12 mouse cellular contexts compared by ENCODE assay signal in genomic region chr17:47472435-47473350, GRCm38 (mm10). TPM values are rescaled to one million over a fixed set of nuclear protein-coding genes. Genes with fewer than 3 reads are reported as not detected.
DNase-seq lines count a peak whose midpoint lies in the region; ATAC-seq and TF ChIP-seq lines count a peak whose summit lies in the region.
"Had no signal": no experiment of that assay in that cellular context is flagged by ENCODE, and none has a peak within 500 bp of the region (broad histone marks: within the 10 kb centered on the region; RNA-seq: fewer than 3 reads in every experiment).

No protein-coding gene starts in this region.

- no peak overlapping the region for H3K9ac ChIP-seq in heart, postnatal 0 days (replicated peaks; ENCODE audit: low read depth, low read length)
- H3K9ac ChIP-seq in heart, embryonic 11.5 days (ENCODE audit: low read depth, low read length) = no peak overlapping the region
- no peak overlapping the region for H3K9ac ChIP-seq in lung, embryonic 16.5 days (ENCODE audit: low read length)
- H3K9ac ChIP-seq in stomach, embryonic 14.5 days (replicated peaks; ENCODE audit: low read depth, low read length) = peak overlapping the region; percentile 10; the same call in 1 of the 2 replicates
- H3K9ac ChIP-seq in hindbrain, embryonic 14.5 days = no peak overlapping the region
- H3K9ac ChIP-seq: limb, embryonic 13.5 days; neural tube, embryonic 13.5 days had no signal

- no peak overlapping the region for H3K4me3 ChIP-seq in heart, postnatal 0 days (ENCODE audit: low read depth, low read length)
- no peak overlapping the region for H3K4me3 ChIP-seq in heart, embryonic 11.5 days (ENCODE audit: low read depth, low read length)
- no peak overlapping the region for H3K4me3 ChIP-seq in lung, embryonic 16.5 days (ENCODE audit: low read length)
- no peak overlapping the region for H3K4me3 ChIP-seq in lung, adult 2 months (replicated peaks; ENCODE audit: extremely low read depth, low read depth, low read length)
- no peak overlapping the region for H3K4me3 ChIP-seq in stomach, embryonic 14.5 days (ENCODE audit: low read depth, low read length)
- H3K4me3 ChIP-seq in hindbrain, embryonic 14.5 days (replicated peaks; ENCODE audit: low read length) = no peak overlapping the region
- H3K4me3 ChIP-seq: limb, embryonic 13.5 days; neural tube, embryonic 13.5 days had no signal

- TF ChIP-seq EP300 in heart, postnatal 0 days (IDR thresholded peaks at IDR 0.05; ENCODE audit: low read depth) = no peak

- TF ChIP-seq CTCF in heart, postnatal 0 days (IDR thresholded peaks at IDR 0.05; ENCODE audit: low read depth) = no peak
- no peak for TF ChIP-seq CTCF in lung, adult 2 months (IDR thresholded peaks at IDR 0.05; ENCODE audit: insufficient read depth, low read length)

- no peak for DNase-seq in heart, postnatal 0 days (ENCODE audit: low spot score)
- no peak for DNase-seq in lung, adult 2 months
- peak; percentile 53 for DNase-seq in ZHBTc4 (ENCODE audit: low read depth, low spot score)
- no peak for DNase-seq in thymus, postnatal 25 days
- no peak for DNase-seq in hindbrain, embryonic 14.5 days (ENCODE audit: low spot score)

- H3K9me3 ChIP-seq in heart, postnatal 0 days (replicated peaks; ENCODE audit: control insufficient read depth, low read length) = no peaks in the 10 kb centered on the region
- H3K9me3 ChIP-seq in heart, embryonic 11.5 days (replicated peaks; ENCODE audit: control insufficient read depth, low read length) = no peaks in the 10 kb centered on the region
- H3K9me3 ChIP-seq in lung, embryonic 16.5 days (ENCODE audit: control insufficient read depth, low read length) = no peaks in the 10 kb centered on the region
- H3K9me3 ChIP-seq in stomach, embryonic 14.5 days (ENCODE audit: control insufficient read depth, low read depth, low read length) = no peaks in the 10 kb centered on the region
- no peaks in the 10 kb centered on the region for H3K9me3 ChIP-seq in hindbrain, embryonic 14.5 days (ENCODE audit: control insufficient read depth, low read length)
- H3K9me3 ChIP-seq: limb, embryonic 13.5 days; neural tube, embryonic 13.5 days had no signal

- H3K36me3 ChIP-seq in heart, postnatal 0 days (replicated peaks; ENCODE audit: control insufficient read depth, insufficient read depth, low read length) = no peaks in the 10 kb centered on the region
- H3K36me3 ChIP-seq in heart, embryonic 11.5 days (ENCODE audit: control insufficient read depth, insufficient read depth, low read length) = no peaks in the 10 kb centered on the region
- H3K36me3 ChIP-seq in lung, embryonic 16.5 days (ENCODE audit: control insufficient read depth, insufficient read depth, low read length) = no peaks in the 10 kb centered on the region
- H3K36me3 ChIP-seq in stomach, embryonic 14.5 days (ENCODE audit: control insufficient read depth, insufficient read depth, low read length) = no peaks in the 10 kb centered on the region
- no peaks in the 10 kb centered on the region for H3K36me3 ChIP-seq in hindbrain, embryonic 14.5 days (replicated peaks; ENCODE audit: control insufficient read depth, insufficient read depth)
- H3K36me3 ChIP-seq: limb, embryonic 13.5 days; neural tube, embryonic 13.5 days had no signal

- 34% methylated on average over 15 of the region's 15 CpGs for WGBS in heart, postnatal 0 days
- 25% methylated on average over 15 of the region's 15 CpGs for WGBS in heart, embryonic 11.5 days (ENCODE audit: insufficient replicate concordance)
- 24% methylated on average over 15 of the region's 15 CpGs for WGBS in lung, embryonic 16.5 days
- 32% methylated on average over 15 of the region's 15 CpGs for WGBS in lung, adult 2 months
- 25% methylated on average over 15 of the region's 15 CpGs for WGBS in stomach, embryonic 14.5 days
- WGBS in hindbrain, embryonic 14.5 days = 51% methylated on average over 15 of the region's 15 CpGs

- H3K27ac ChIP-seq in heart, postnatal 0 days (ENCODE audit: low read depth) = peak overlapping the region; percentile 0; the same call in 1 of the 2 replicates
- no peak overlapping the region for H3K27ac ChIP-seq in heart, embryonic 11.5 days (ENCODE audit: low read depth, low read length)
- H3K27ac ChIP-seq in lung, embryonic 16.5 days (ENCODE audit: low read length) = no peak overlapping the region
- H3K27ac ChIP-seq in stomach, embryonic 14.5 days (ENCODE audit: low read length) = peak overlapping the region; percentile 44; the same call in 1 of the 2 replicates
- no peak overlapping the region for H3K27ac ChIP-seq in hindbrain, embryonic 14.5 days
- H3K27ac ChIP-seq: limb, embryonic 13.5 days; neural tube, embryonic 13.5 days had no signal

- ATAC-seq in heart, postnatal 0 days (ENCODE audit: insufficient read depth, low read depth) = no peak
- ATAC-seq in heart, embryonic 11.5 days (replicated peaks; ENCODE audit: insufficient number of reproducible peaks, low FRiP score, low TSS enrichment) = no peak
- peak; percentile 16; the same call in 1 of the 2 replicates for ATAC-seq in lung, embryonic 16.5 days (ENCODE audit: low read depth)
- ATAC-seq in stomach, embryonic 14.5 days (ENCODE audit: insufficient number of reproducible peaks, insufficient read depth, low FRiP score, low read depth) = 0 out of 2 replicates have a peak, but pooled peaks have one; percentile 26
- no peak for ATAC-seq in hindbrain, embryonic 14.5 days (ENCODE audit: low FRiP score)

- no peak overlapping the region for H3K4me2 ChIP-seq in heart, postnatal 0 days (ENCODE audit: low read depth, low read length)
- H3K4me2 ChIP-seq in heart, embryonic 11.5 days = no peak overlapping the region
- H3K4me2 ChIP-seq in lung, embryonic 16.5 days (ENCODE audit: low read depth, low read length) = no peak overlapping the region
- no peak overlapping the region for H3K4me2 ChIP-seq in stomach, embryonic 14.5 days (replicated peaks; ENCODE audit: low read depth, low read length)
- no peak overlapping the region for H3K4me2 ChIP-seq in hindbrain, embryonic 14.5 days (replicated peaks)
- H3K4me2 ChIP-seq: limb, embryonic 13.5 days; neural tube, embryonic 13.5 days had no signal

- TF ChIP-seq POLR2A in lung, adult 2 months (IDR thresholded peaks at IDR 0.05; ENCODE audit: borderline replicate concordance, extremely low read depth, low read depth, low read length) = no peak

- no peaks in the 10 kb centered on the region for H3K27me3 ChIP-seq in heart, postnatal 0 days (ENCODE audit: control insufficient read depth, insufficient read depth, low read length)
- H3K27me3 ChIP-seq in heart, embryonic 11.5 days (ENCODE audit: control insufficient read depth, insufficient read depth, low read length) = peaks cover 13% of the 10 kb centered on the region
- peaks cover 5% of the 10 kb centered on the region for H3K27me3 ChIP-seq in lung, embryonic 16.5 days (ENCODE audit: control insufficient read depth, insufficient read depth, low read depth, low read length)
- 0 out of 2 replicates have a peak, but pooled peaks cover 3% of the 10 kb centered on the region for H3K27me3 ChIP-seq in stomach, embryonic 14.5 days (ENCODE audit: control insufficient read depth, insufficient read depth, low read length)
- H3K27me3 ChIP-seq in hindbrain, embryonic 14.5 days (ENCODE audit: control insufficient read depth, insufficient read depth, low read length) = peaks cover 17% of the 10 kb centered on the region

- H3K4me1 ChIP-seq in heart, postnatal 0 days (ENCODE audit: control insufficient read depth, insufficient read depth) = no peaks in the 10 kb centered on the region
- peaks cover 17% of the 10 kb centered on the region for H3K4me1 ChIP-seq in heart, embryonic 11.5 days (ENCODE audit: control insufficient read depth, insufficient read depth, low read length)
- peaks cover 11% of the 10 kb centered on the region for H3K4me1 ChIP-seq in lung, embryonic 16.5 days (replicated peaks; ENCODE audit: control insufficient read depth, insufficient read depth, low read length)
- no peaks in the 10 kb centered on the region for H3K4me1 ChIP-seq in lung, adult 2 months (ENCODE audit: control insufficient read depth, insufficient read depth, low read length)
- H3K4me1 ChIP-seq in stomach, embryonic 14.5 days (ENCODE audit: control insufficient read depth, insufficient read depth, low read length) = peaks cover 23% of the 10 kb centered on the region
- H3K4me1 ChIP-seq in hindbrain, embryonic 14.5 days (replicated peaks; ENCODE audit: control insufficient read depth, insufficient read depth, low read length) = no peaks in the 10 kb centered on the region

RNA-seq across cellular contexts. Expression of gene Taf8, which starts 29.4 kb away (rescaled TPM):
- 14.7 and 26.4 TPM in 2 replicates for total RNA-seq in heart, postnatal 0 days (2014; rRNA removed; ENCODE audit: low replicate concordance)
- polyA plus RNA-seq in heart, postnatal 0 days (2015; fragmentation: Nextera tagmentation; extraction: Ambion mirVana) = 11.5 and 11.9 TPM in 2 replicates
- polyA plus RNA-seq in heart, embryonic 11.5 days (2014; fragmentation: Nextera tagmentation; extraction: Ambion mirVana) = 15.9 and 18.3 TPM in 2 replicates
- 30.5 and 30.9 TPM in 2 replicates for polyA plus RNA-seq in lung, embryonic 16.5 days (2015; fragmentation: Nextera tagmentation; extraction: Ambion mirVana)
- polyA plus RNA-seq in lung, adult 2 months (2012; rRNA removed) = 25.7 and 32.2 TPM in 2 replicates
- 24.5 and 27.3 TPM in 2 replicates for polyA plus RNA-seq in stomach, embryonic 14.5 days (2014; fragmentation: Nextera tagmentation; extraction: Ambion mirVana)
- polyA plus RNA-seq in hindbrain, embryonic 14.5 days (2014; fragmentation: Nextera tagmentation; extraction: Ambion mirVana) = 16.4 and 16.9 TPM in 2 replicates

RNA-seq across cellular contexts. Expression of gene Ccnd3, which starts 32.2 kb away (rescaled TPM):
- total RNA-seq in heart, postnatal 0 days (2014; rRNA removed; ENCODE audit: low replicate concordance) = 231 and 248 TPM in 2 replicates
- 180 and 187 TPM in 2 replicates for polyA plus RNA-seq in heart, postnatal 0 days (2015; fragmentation: Nextera tagmentation; extraction: Ambion mirVana)
- 559 and 565 TPM in 2 replicates for polyA plus RNA-seq in heart, embryonic 11.5 days (2014; fragmentation: Nextera tagmentation; extraction: Ambion mirVana)
- 258 and 277 TPM in 2 replicates for polyA plus RNA-seq in lung, embryonic 16.5 days (2015; fragmentation: Nextera tagmentation; extraction: Ambion mirVana)
- 202 and 229 TPM in 2 replicates for polyA plus RNA-seq in lung, adult 2 months (2012; rRNA removed)
- 425 and 428 TPM in 2 replicates for polyA plus RNA-seq in stomach, embryonic 14.5 days (2014; fragmentation: Nextera tagmentation; extraction: Ambion mirVana)
- polyA plus RNA-seq in hindbrain, embryonic 14.5 days (2014; fragmentation: Nextera tagmentation; extraction: Ambion mirVana) = 78.9 and 80.3 TPM in 2 replicates

RNA-seq across cellular contexts. Expression of gene 1700001C19Rik, which starts 35.5 kb away (rescaled TPM):
- 3.4 TPM in 1 of 2 replicates, not detected in the other for total RNA-seq in heart, postnatal 0 days (2014; rRNA removed; ENCODE audit: low replicate concordance)
- 1.1 and 1.4 TPM in 2 replicates for polyA plus RNA-seq in heart, postnatal 0 days (2015; fragmentation: Nextera tagmentation; extraction: Ambion mirVana)
- polyA plus RNA-seq in heart, embryonic 11.5 days (2014; fragmentation: Nextera tagmentation; extraction: Ambion mirVana) = 1.2 and 2.2 TPM in 2 replicates
- polyA plus RNA-seq in lung, embryonic 16.5 days (2015; fragmentation: Nextera tagmentation; extraction: Ambion mirVana) = not detected in 2 replicates
- 0.14 and 0.20 TPM in 2 replicates for polyA plus RNA-seq in lung, adult 2 months (2012; rRNA removed)
- 0.31 and 0.58 TPM in 2 replicates for polyA plus RNA-seq in stomach, embryonic 14.5 days (2014; fragmentation: Nextera tagmentation; extraction: Ambion mirVana)
- 0.37 and 0.47 TPM in 2 replicates for polyA plus RNA-seq in hindbrain, embryonic 14.5 days (2014; fragmentation: Nextera tagmentation; extraction: Ambion mirVana)
- total RNA-seq: heart, postnatal 10 days; layer of hippocampus, postnatal 36 days had no signal

RNA-seq across cellular contexts. Expression of gene AI661453, which starts 36.3 kb away (rescaled TPM):
- total RNA-seq in heart, postnatal 0 days (2014; rRNA removed; ENCODE audit: low replicate concordance) = 1.3 and 1.8 TPM in 2 replicates
- 0.92 and 1.0 TPM in 2 replicates for polyA plus RNA-seq in heart, postnatal 0 days (2015; fragmentation: Nextera tagmentation; extraction: Ambion mirVana)
- polyA plus RNA-seq in heart, embryonic 11.5 days (2014; fragmentation: Nextera tagmentation; extraction: Ambion mirVana) = 1.2 and 1.6 TPM in 2 replicates
- polyA plus RNA-seq in lung, embryonic 16.5 days (2015; fragmentation: Nextera tagmentation; extraction: Ambion mirVana) = 1.8 and 2.3 TPM in 2 replicates
- 9.2 and 13.0 TPM in 2 replicates for polyA plus RNA-seq in lung, adult 2 months (2012; rRNA removed)
- polyA plus RNA-seq in stomach, embryonic 14.5 days (2014; fragmentation: Nextera tagmentation; extraction: Ambion mirVana) = 4.7 and 4.8 TPM in 2 replicates
- polyA plus RNA-seq in hindbrain, embryonic 14.5 days (2014; fragmentation: Nextera tagmentation; extraction: Ambion mirVana) = 0.23 and 0.31 TPM in 2 replicates

Comparison
In these comparisons a context has a peak if more than half of its experiments do, and no peak if none do; other contexts are left out.
1. H3K27ac ChIP-seq: peak in heart, postnatal 0 days (single experiment) and stomach, embryonic 14.5 days (single experiment); none in heart, embryonic 11.5 days (single experiment), lung, embryonic 16.5 days (single experiment) and hindbrain, embryonic 14.5 days (single experiment).
2. ATAC-seq: peak in lung, embryonic 16.5 days (single experiment) and stomach, embryonic 14.5 days (single experiment); none in heart, postnatal 0 days (single experiment), heart, embryonic 11.5 days (single experiment) and hindbrain, embryonic 14.5 days (single experiment).